Mouse (Mus musculus) heart, postnatal 0 days (tissue): ENCODE results near the gene Pip5k1b. TPM values are rescaled to one million over a fixed set of nuclear protein-coding genes. Genes with fewer than 3 reads are reported as not detected.
A peak's percentile ranks its signal among the peaks of the same experiment; 100 is the strongest.

ENCODE experiments used
- ATAC-seq: fragments of 200-750 bp; cut with Nextera tagmentation; 2 replicates; pipeline ENCODE4 v1.8.0; 2017; ENCODE audit warnings: low read depth, moderate number of reproducible peaks, moderate library complexity; ENCODE audit not compliant: insufficient read depth
- DNase-seq: peaks from one replicate; pipeline ENCODE4 v3.0.0-alpha.2; 2016; ENCODE audit warnings: low spot score
- H3K27ac ChIP-seq: fragments of 300-500 bp; sonication (generic); 2 replicates; pipeline ENCODE4 v1.5.1; 2014; ENCODE audit warnings: low read depth, mild to moderate bottlenecking
- H3K27me3 ChIP-seq: fragments of 300-500 bp; sonication (generic); 2 replicates; pipeline ENCODE4 v1.6.1; 2014; ENCODE audit warnings: low read length, mixed read lengths; ENCODE audit not compliant: control insufficient read depth, insufficient read depth
- H3K36me3 ChIP-seq: fragments of 300-500 bp; sonication (generic); replicated peaks from 2 replicates; pipeline ENCODE4 v1.6.1; 2014; ENCODE audit warnings: low read length, mixed read lengths; ENCODE audit not compliant: control insufficient read depth, insufficient read depth
- H3K4me1 ChIP-seq: fragments of 300-500 bp; sonication (generic); 2 replicates; pipeline ENCODE4 v1.6.1; 2014; ENCODE audit warnings: antibody characterized with exemption; ENCODE audit not compliant: control insufficient read depth, insufficient read depth
- H3K4me2 ChIP-seq: fragments of 300-500 bp; sonication (generic); 2 replicates; pipeline ENCODE4 v1.6.1; 2014; ENCODE audit warnings: low read depth, mild to moderate bottlenecking, low read length, moderate library complexity
- H3K4me3 ChIP-seq: fragments of 300-500 bp; sonication (generic); 2 replicates; pipeline ENCODE4 v1.5.1; 2014; ENCODE audit warnings: low read depth, low read length
- H3K9ac ChIP-seq: fragments of 300-500 bp; sonication (generic); replicated peaks from 2 replicates; pipeline ENCODE4 v1.6.1; 2014; ENCODE audit warnings: low read depth, low read length, mixed read lengths
- H3K9me3 ChIP-seq: fragments of 300-500 bp; sonication (generic); replicated peaks from 2 replicates; pipeline ENCODE4 v1.6.1; 2016; ENCODE audit warnings: low read length; ENCODE audit not compliant: control insufficient read depth
- CTCF ChIP-seq: IDR thresholded peaks from 2 replicates; pipeline ENCODE4 v1.5.1; 2016; ENCODE audit warnings: antibody characterized with exemption, control low read depth, low read depth
- EP300 ChIP-seq: IDR thresholded peaks from 2 replicates; pipeline ENCODE4 v1.6.1; 2016; ENCODE audit warnings: antibody characterized with exemption, low read depth
- WGBS: fragments of 180-500 bp; shearing (Covaris S2); extraction: QIAGEN DNeasy Blood & Tissue Kit; methylation state at CpG from one replicate; pipeline ENCODE4 v1.1.7; 2014; 5-methylcytosine and 5-hydroxymethylcytosine counted together
- polyA plus RNA-seq: library from polyadenylated mRNA; unstranded; fragments of >200 nt; fragmentation: Nextera tagmentation; extraction: Ambion mirVana; gene quantifications from 2 replicates; pipeline ENCODE4 v1.2.1, GENCODE M21; 2015
- total RNA-seq: library from RNA; depleted of rRNA; stranded (reverse); fragments of >200 nt; gene quantifications from 2 replicates; pipeline ENCODE4 v1.2.3, GENCODE M21; 2014; ENCODE audit warnings: low replicate concordance

Pip5k1b gene
- total and polyA plus RNA-seq, 2 experiments from 2014 or later = 14.0 to 19.2 TPM

- no peaks in the 10 kb centered on the region for H3K36me3 ChIP-seq
- no peak overlapping the region for H3K27ac ChIP-seq
- no peaks in the 10 kb centered on the region for H3K4me1 ChIP-seq
- H3K4me2 ChIP-seq = no peak overlapping the region
- no peaks in the 10 kb centered on the region for H3K27me3 ChIP-seq
- no peak for DNase-seq
- ATAC-seq = no peak
- H3K9ac ChIP-seq = no peak overlapping the region
- TF ChIP-seq CTCF = no peak
- no peak for TF ChIP-seq EP300
- WGBS = 80% methylated on average over 19 of the region's 19 CpGs
- H3K4me3 ChIP-seq = no peak overlapping the region
- no peaks in the 10 kb centered on the region for H3K9me3 ChIP-seq
These were observed 183.7 kb downstream of the Pip5k1b start for GRCm38 (mm10) chr19:24371763-24372640.

- H3K4me3 ChIP-seq = no peak overlapping the region
These were observed 187.3 kb downstream of the Pip5k1b start for GRCm38 (mm10) chr19:24368419-24368818.

GRCm38 (mm10) chr19:24367722-24368121, 187.9 kb downstream of the Pip5k1b start:
- Histone ChIP-seq H3K9me3 (no peaks in the 10 kb centered on the region), H3K36me3 (no peaks in the 10 kb centered on the region), H3K4me2 (no peak overlapping the region), H3K27me3 (no peaks in the 10 kb centered on the region), H3K4me3 (no peak overlapping the region), H3K9ac (no peak overlapping the region), H3K27ac (no peak overlapping the region), H3K4me1 (no peaks in the 10 kb centered on the region)
- WGBS = 82% methylated on average over 4 of the region's 4 CpGs
- DNase-seq = no peak
- ATAC-seq = no peak
- TF ChIP-seq EP300 (no peak), CTCF (no peak)

More at GRCm38 (mm10) chr19:24368419-24368818, 187.3 kb downstream of the Pip5k1b start:
- Histone ChIP-seq H3K4me2 (no peak overlapping the region), H3K4me1 (no peaks in the 10 kb centered on the region), H3K27ac (no peak overlapping the region), H3K27me3 (no peaks in the 10 kb centered on the region), H3K36me3 (no peaks in the 10 kb centered on the region), H3K9ac (no peak overlapping the region), H3K9me3 (no peaks in the 10 kb centered on the region)
- DNase-seq (no peak), ATAC-seq (no peak)
- WGBS = 89% methylated on average over 6 of the region's 6 CpGs
- TF ChIP-seq CTCF (no peak), EP300 (no peak)

- 80% methylated on average over 1 of the region's 1 CpGs for WGBS
- ATAC-seq = no peak
These were observed 188.9 kb downstream of the Pip5k1b start for GRCm38 (mm10) chr19:24366747-24367146.

GRCm38 (mm10) chr19:24362626-24363321, 192.9 kb downstream of the Pip5k1b start:
- H3K4me2 ChIP-seq = no peak overlapping the region
- H3K27me3 ChIP-seq = no peaks in the 10 kb centered on the region
- peaks cover 14% of the 10 kb centered on the region for H3K36me3 ChIP-seq
- TF ChIP-seq CTCF (no peak), EP300 (no peak)
- no peak overlapping the region for H3K27ac ChIP-seq
- H3K9me3 ChIP-seq = no peaks in the 10 kb centered on the region
- no peak overlapping the region for H3K9ac ChIP-seq
- ATAC-seq (no peak), DNase-seq (peak; percentile 16)
- H3K4me3 ChIP-seq = no peak overlapping the region
- no peaks in the 10 kb centered on the region for H3K4me1 ChIP-seq
- WGBS = 55% methylated on average over 8 of the region's 8 CpGs

More at GRCm38 (mm10) chr19:24366747-24367146, 188.9 kb downstream of the Pip5k1b start:
- Histone ChIP-seq H3K9me3 (no peaks in the 10 kb centered on the region), H3K36me3 (no peaks in the 10 kb centered on the region), H3K27ac (no peak overlapping the region), H3K9ac (no peak overlapping the region), H3K4me1 (no peaks in the 10 kb centered on the region), H3K4me3 (no peak overlapping the region), H3K27me3 (no peaks in the 10 kb centered on the region), H3K4me2 (no peak overlapping the region)
- no peak for DNase-seq
- no peak for TF ChIP-seq EP300
